Mouse (Mus musculus) Muller cell, postnatal 12 days (primary cell): Measurements from ENCODE around the gene Crabp1.

Experiments used
- DNase-seq: peaks from one replicate; pipeline ENCODE4 v3.0.0-alpha.2; 2015; ENCODE audit errors: inconsistent ontology term

The Crabp1 gene

GRCm38 (mm10) chr9:54770140-54770780 lies 5.7 kb downstream of the Crabp1 start:
- DNase-seq: no peak

GRCm38 (mm10) chr9:54776451-54776982 lies 12.0 kb downstream of the Crabp1 start:
- peak; percentile 90 for DNase-seq

GRCm38 (mm10) chr9:54779280-54779679 lies 14.7 kb downstream of the Crabp1 start:
- no peak for DNase-seq

- DNase-seq: no peak
These were observed 18.0 kb downstream of the Crabp1 start for GRCm38 (mm10) chr9:54782504-54782903.

- DNase-seq: no peak
These were observed 19.5 kb downstream of the Crabp1 start for GRCm38 (mm10) chr9:54784003-54784402.

GRCm38 (mm10) chr9:54785215-54785614 lies 20.7 kb downstream of the Crabp1 start:
- DNase-seq: no peak

GRCm38 (mm10) chr9:54786083-54786482 lies 21.5 kb downstream of the Crabp1 start:
- no peak for DNase-seq

- peak; percentile 82 for DNase-seq
These were observed 23.2 kb downstream of the Crabp1 start for GRCm38 (mm10) chr9:54787760-54788159.

- no peak for DNase-seq
These were observed 25.7 kb downstream of the Crabp1 start for GRCm38 (mm10) chr9:54790271-54790670.

GRCm38 (mm10) chr9:54801460-54801961 lies 37.0 kb downstream of the Crabp1 start:
- DNase-seq: peak; percentile 68

- DNase-seq: peak; percentile 97
These were observed 38.5 kb downstream of the Crabp1 start for GRCm38 (mm10) chr9:54802749-54803679.

- DNase-seq: no peak
These were observed 39.8 kb downstream of the Crabp1 start for GRCm38 (mm10) chr9:54804351-54804750.

- DNase-seq: peak; percentile 32
These were observed 43.2 kb downstream of the Crabp1 start for GRCm38 (mm10) chr9:54807761-54808160.

GRCm38 (mm10) chr9:54809953-54810352 lies 45.4 kb downstream of the Crabp1 start:
- no peak for DNase-seq

GRCm38 (mm10) chr9:54816508-54817201 lies 52.1 kb downstream of the Crabp1 start:
- peak; percentile 50 for DNase-seq

GRCm38 (mm10) chr9:54821442-54822100 lies 57.0 kb downstream of the Crabp1 start:
- DNase-seq: peak; percentile 60
